Mouse (Mus musculus): ENCODE measurements around the gene Ripor2.

The Ripor2 gene

GRCm38 (mm10) chr13:24647444-24647843 is 65.5 kb downstream of the Ripor2 start:
- no peak for DNase-seq (ENCODE audit: low spot score)

GRCm38 (mm10) chr13:24648027-24648426 is 66.0 kb downstream of the Ripor2 start:
- no peak for DNase-seq (ENCODE audit: low spot score)

- DNase-seq (ENCODE audit: low spot score), result no peak
Measured at GRCm38 (mm10) chr13:24648668-24649067, 66.7 kb downstream of the Ripor2 start.

GRCm38 (mm10) chr13:24649099-24649498 is 67.1 kb downstream of the Ripor2 start:
- DNase-seq (ENCODE audit: low spot score), result no peak

DNA sequence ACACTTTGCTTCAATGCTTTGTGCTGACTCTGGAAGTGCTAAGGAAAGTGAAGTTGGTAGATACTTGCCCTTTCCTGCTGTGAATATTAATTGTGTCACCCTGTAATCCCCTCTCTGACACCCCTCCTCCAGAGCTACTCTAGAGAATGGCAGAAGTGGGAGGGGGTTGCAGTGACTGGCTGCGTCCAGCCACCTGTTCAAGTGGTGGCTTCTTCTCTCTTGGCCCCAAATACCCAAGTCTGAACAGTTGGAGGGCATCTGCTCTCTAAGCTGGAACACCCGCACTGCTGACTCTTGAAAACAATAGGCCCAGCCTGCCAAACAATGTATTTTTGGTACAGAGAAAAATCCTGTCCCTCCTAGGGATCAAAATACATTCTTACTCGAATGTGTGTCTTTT is 69.0 kb downstream of the Ripor2 start:
- no peak for DNase-seq (ENCODE audit: low spot score)

DNA sequence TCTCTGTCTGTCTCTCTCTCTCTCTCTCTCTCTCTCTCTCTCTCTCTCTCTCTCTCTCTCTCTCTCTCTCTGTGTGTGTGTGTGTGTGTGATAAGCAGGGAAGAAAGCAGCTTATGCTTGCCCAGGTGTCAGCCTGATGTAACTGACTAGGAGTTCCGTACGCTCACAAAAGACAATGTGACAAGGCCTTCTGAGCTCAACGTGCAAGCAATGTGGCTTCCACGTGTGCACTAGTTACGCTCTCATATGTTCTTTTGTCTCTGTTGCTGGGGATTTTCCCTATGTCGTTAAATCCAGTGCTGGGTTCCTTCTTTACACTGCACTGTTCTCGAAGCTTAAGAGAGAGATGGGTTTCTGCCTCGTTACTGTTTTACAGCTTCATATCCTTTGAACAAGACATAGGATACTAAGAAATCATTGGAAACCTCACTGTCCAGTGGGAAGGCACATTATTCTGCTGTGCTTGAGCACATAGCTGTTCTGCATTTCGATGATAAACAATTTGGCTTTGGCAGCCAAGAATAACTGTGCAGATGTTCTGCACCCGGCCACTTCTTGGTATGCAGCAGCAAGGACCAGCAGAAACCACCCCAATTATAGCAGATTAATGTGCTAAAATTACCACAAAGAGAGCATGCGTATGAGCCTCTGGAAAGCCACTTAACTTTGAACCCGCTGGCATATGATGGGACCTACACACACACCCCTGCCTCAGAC is 73.1 kb downstream of the Ripor2 start:
- no peak for DNase-seq (ENCODE audit: low spot score)

DNA sequence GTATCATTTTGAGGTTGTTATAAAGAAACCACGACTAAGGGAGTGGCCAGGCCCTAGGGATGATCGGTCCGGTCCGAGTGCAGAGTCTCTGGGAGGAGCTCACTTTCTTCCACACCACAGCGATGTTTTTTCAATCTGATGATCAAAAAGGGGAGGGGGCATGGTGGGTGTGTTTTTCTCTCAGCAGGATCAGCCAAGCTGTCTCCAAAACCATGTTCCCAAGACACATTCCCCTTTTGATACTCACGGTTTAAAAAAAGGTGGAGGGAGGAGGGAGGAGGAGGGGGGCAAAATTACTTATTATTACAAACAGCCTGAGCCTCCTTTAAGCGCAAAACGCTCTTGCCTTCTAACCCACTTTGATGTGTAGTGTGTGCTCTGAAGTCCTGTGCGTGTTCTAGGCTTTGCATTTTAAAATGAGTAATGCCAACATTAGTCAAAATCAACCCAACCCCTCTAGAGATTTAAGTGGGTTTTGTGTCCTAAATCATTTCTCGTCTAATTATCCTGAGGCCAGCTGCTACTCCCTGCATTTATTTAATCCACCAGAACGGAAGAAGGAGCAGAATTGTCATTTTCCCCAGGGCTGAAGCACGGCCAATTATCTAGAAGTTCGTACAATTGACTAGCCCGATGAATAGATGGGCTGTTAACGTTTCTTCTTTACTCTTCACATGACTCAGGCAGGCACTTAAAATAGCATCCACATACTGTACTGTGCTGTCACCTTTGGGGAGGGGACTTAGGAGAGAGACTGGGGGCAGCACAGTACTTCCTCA is 74.9 kb downstream of the Ripor2 start:
- DNase-seq (ENCODE audit: low spot score), result no peak

GRCm38 (mm10) chr13:24666763-24667162 is 84.8 kb downstream of the Ripor2 start:
- DNase-seq (ENCODE audit: low spot score), result no peak

DNA sequence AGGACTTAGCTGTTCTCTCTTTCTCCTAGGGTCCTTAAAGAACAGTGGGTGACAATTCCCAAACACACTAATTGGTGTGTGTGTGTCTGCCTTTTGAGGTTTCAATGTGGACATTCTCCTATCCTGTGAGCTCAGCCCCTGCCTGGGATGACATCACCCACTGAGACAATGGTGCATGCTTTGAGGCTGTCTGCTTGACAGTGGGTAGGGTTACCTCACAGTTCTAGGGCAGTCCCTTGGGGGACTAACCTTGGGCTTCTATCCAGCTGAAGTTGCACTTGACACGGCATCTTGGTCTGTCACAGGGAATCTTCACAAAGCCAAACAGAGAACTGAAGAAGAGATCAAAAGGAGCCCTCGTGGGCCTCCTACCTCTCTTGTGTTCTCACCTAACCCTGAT is 86.6 kb downstream of the Ripor2 start:
- DNase-seq (ENCODE audit: low spot score), result no peak

DNA sequence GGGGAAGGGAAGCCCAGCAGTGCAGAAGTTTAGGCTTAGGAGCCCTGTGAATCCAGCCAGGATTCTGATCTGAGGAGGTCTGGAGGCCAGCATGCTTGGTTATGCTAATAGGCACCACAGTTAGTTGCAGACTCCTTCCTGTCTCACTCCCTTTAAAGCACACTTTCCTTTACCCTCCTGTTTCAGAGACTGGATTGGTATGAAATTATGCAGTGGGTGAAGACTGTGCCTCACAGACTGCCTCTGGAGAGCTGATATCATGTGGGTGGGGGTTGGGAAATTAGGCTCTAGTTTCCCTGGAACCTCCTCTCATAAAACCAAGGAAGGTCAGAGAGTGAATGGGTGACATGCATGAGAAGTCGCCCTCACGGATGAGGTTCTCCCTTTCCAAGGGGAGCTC is 88.7 kb downstream of the Ripor2 start:
- DNase-seq (ENCODE audit: low spot score), result no peak

- no peak for DNase-seq (ENCODE audit: low spot score)
Measured at GRCm38 (mm10) chr13:24679027-24679680, 97.2 kb downstream of the Ripor2 start.

GRCm38 (mm10) chr13:24680951-24681350 is 99.0 kb downstream of the Ripor2 start:
- DNase-seq (ENCODE audit: low spot score), result no peak

DNA sequence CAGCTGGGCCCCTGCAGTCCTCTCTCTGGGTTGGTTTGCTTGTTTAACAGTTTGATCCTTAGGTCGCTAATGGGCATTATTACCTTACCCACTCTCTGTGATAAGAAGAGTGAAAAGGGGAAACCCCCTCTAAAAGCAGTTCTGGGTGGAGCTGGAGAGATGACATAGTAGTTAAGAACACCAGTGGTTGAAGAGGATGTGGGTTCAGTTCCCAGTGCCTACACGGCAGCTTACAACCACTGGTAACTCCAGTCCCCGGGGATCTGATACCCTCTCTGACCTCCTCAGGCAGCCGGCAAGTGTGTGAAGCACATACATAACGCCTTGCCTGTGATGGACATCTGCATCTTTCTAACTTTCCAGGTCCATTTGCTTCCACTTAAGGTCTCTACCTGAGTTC is 100.4 kb downstream of the Ripor2 start:
- DNase-seq (ENCODE audit: low spot score), result no peak

GRCm38 (mm10) chr13:24684503-24684902 is 102.5 kb downstream of the Ripor2 start:
- DNase-seq (ENCODE audit: low spot score), result no peak

DNA sequence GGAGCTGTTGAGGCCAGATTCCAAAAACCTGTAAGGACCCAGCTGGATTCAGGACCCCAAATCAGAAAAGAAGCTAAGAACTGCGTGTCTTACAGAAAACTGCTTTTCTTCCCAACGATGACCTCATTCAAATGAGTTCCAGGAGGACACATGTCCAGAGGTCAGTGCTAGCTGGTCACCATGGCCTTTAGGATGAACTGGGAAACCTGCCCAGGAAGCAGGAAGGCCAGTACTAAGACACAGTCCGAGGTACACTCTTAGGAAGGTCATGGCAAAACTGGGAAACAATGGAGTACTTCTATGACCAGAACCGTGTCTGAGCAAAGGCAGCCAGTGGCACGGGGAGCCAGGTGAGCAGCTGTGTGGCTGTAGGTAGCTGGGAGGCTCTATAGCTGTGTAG is 103.9 kb downstream of the Ripor2 start:
- DNase-seq (ENCODE audit: low spot score), result no peak

GRCm38 (mm10) chr13:24686705-24687665 is 105.0 kb downstream of the Ripor2 start:
- peak; percentile 29 for DNase-seq (ENCODE audit: low spot score)

- DNase-seq (ENCODE audit: low spot score), result no peak
Measured at GRCm38 (mm10) chr13:24693312-24693711, 111.3 kb downstream of the Ripor2 start.

DNA sequence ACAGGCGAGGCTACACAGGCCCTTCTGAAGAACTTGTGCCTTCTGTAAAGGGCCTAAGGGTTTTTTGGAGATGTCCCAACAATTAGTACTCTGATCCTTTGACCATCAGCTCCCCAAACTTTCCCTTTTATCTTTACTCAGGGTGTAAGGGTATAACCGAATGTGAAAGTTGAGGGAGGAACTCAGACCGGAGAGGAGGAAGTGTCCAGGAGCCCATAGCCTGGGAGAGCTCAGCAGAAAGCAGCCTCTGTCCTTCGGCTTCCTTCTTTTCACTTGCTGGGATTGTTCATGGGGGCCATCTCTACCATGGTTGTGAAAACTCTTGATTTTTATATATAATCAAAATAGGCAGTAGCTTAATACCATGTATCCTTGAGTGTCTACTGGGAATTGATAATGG is 116.8 kb downstream of the Ripor2 start:
- no peak for DNase-seq (ENCODE audit: low spot score)

GRCm38 (mm10) chr13:24702128-24702527 is 120.1 kb downstream of the Ripor2 start:
- DNase-seq (ENCODE audit: low spot score), result no peak

DNA sequence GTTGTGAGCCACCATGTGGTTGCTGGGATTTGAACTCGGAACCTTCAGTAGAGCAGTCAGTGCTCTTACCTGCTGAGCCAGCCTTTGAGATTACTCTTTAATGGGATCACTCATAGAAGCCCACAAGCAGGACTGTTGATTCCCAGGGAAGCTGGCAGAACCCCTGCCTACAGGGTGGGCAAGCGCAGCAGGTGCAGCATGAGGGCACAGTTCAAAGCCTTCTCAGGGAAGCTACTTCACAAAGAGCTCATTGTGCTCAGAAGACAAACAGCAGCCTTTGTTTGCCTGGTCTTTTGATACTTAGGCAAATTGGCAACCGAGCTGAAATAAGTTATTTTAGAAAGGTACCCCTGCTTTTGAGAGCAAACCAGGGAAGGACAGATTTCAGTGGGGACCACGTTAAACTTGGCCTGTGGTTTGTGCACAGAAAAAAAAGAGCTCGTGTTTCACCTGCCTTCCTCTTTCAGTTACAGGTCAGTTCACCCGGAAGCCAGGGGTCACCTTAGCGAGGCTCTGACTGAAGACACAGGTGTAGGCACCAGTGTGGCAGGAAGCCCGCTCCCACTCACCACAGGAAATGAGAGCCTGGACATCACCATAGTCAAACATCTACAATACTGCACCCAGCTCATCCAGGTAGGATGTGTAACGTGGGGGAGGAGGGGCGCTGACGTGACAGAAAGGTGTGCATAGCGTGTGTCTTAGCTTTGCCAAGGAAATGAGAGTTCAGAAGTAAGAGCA is 127.8 kb downstream of the Ripor2 start:
- DNase-seq (ENCODE audit: low spot score), result no peak

DNA sequence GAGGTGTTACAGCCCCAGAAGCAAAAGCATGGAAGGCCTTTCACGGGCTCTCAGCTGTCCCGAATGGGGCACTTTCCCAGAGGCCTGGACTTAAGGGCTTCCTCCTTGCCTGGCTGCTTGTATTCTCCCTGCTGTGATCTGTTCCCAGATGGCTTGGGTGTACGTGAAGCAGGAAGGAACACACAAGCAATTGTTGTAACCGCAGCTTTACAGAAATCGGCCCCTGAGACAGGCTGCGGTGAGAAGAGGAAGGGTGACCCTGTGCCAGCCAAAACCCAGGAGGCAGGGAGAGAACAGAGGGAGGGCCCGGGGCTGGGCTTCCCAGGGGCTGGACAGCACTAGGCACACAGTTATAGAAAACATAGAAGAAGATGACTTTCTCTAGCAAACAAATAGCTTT is 129.0 kb downstream of the Ripor2 start:
- no peak for DNase-seq (ENCODE audit: low spot score)
